Mouse (Mus musculus) stomach, adult 2 months (tissue): ENCODE measurements around the gene Tsc22d3. TPM values are rescaled to one million over a fixed set of nuclear protein-coding genes. Genes with fewer than 3 reads are reported as not detected.

Source experiments
- polyA plus RNA-seq: library from polyadenylated mRNA; depleted of rRNA; stranded (reverse); fragments of >200 nt; gene quantifications from 2 replicates; pipeline ENCODE4 v1.2.3, GENCODE M21; 2012; rRNA removed

Gene Tsc22d3
- polyA plus RNA-seq = 31.3 and 42.5 TPM in 2 replicates

GRCm38 (mm10) chrX:140600410-140601109 is at the start of gene Tsc22d3:
TSS of gene Tsc22d3 (minus strand) at chrX:140600659.

Other genes with a start within 250 kb of the Tsc22d3 start
- gene Prps1, start 144.0 kb downstream of the Tsc22d3 start, polyA plus RNA-seq = 0.82 and 1.2 TPM in 2 replicates
- 1.6 and 6.5 TPM in 2 replicates for gene Mid2, start 63.9 kb upstream of the Tsc22d3 start, polyA plus RNA-seq
- gene Tex13b, start 212.8 kb upstream of the Tsc22d3 start, polyA plus RNA-seq = not detected in 2 replicates